Mouse (Mus musculus) E14TG2a.4 (cell line): ENCODE measurements around the gene Hspb11.

ENCODE experiments used
- CTCF ChIP-seq: conservative IDR thresholded peaks from 2 replicates; pipeline ENCODE4 v1.5.1; 2014; ENCODE audit warnings: low read length
- NANOG ChIP-seq: IDR thresholded peaks from 2 replicates; pipeline ENCODE4 v1.6.1; 2014; ENCODE audit warnings: borderline replicate concordance, low read length, mixed read lengths
- POU5F1 ChIP-seq: IDR thresholded peaks from 2 replicates; pipeline ENCODE4 v1.6.1; 2014; ENCODE audit warnings: low read length, borderline replicate concordance

DNA sequence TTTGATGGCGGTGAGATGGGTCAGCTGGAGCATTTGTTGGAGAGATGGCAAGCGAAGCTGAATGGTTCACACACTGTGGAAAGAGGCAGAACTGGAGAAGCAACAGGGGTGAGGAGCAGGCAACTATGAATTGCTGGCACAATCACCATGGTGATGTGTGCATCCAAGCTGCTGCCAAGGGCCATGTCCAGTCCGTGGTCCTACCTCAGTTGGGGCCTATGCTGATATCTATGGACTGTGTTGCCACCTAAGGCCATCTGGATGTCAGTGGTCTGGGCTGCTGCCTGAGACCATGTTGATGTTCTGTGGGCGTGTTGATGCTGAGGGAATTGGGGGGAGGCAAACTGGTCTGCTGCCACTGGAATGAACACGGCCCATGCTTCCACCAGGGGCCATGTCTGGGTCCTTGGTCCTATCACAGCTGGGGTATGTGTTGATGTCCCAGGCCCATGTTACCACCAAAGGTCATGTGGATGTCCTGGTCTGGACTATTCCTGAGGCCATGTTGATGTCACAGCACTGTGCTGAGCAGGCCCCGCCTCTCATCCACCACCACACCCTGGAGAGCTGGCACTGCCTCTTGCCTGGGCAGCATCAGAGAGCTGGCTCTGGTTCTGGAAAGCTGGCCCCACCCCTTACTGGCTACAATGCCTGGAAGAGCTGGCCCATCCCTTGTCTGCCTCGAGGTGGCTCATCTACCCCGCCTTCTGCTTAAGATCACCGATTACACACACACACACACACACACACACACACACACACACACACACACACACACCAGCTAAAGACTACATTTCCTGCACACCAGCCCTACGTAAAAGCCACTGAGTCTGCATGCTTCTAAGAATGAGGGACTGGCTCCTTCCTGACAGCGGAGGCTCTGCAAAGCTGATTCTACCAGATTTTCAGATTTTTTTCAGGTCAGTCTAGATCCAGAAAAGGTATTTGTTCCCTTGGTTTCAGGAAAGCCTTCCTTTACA lies 29.9 kb upstream of the Hspb11 start:
- TF ChIP-seq CTCF (no peak), POU5F1 (no peak), NANOG (no peak)
